Mouse (Mus musculus) limb, embryonic 15.5 days (tissue): Measurements from ENCODE around the gene Olfr67. TPM values are rescaled to one million over a fixed set of nuclear protein-coding genes. Genes with fewer than 3 reads are reported as not detected.
"Not testable (repeated sequence)": the region's sequence is repeated elsewhere in the genome, so short reads cannot be mapped to it uniquely, and the experiment has no call there.

ENCODE experiments used
- ATAC-seq: fragments of 200-750 bp; cut with Nextera tagmentation; 2 replicates; pipeline ENCODE4 v1.8.0; 2017; ENCODE audit warnings: low read depth, moderate TSS enrichment; ENCODE audit not compliant: insufficient number of reproducible peaks, low FRiP score, low TSS enrichment
- H3K27ac ChIP-seq: fragments of 300-500 bp; sonication (generic); 2 replicates; pipeline ENCODE4 v1.5.1; 2015; ENCODE audit warnings: moderate library complexity, mild to moderate bottlenecking, inconsistent platforms
- H3K27me3 ChIP-seq: fragments of 300-500 bp; sonication (generic); 2 replicates; pipeline ENCODE4 v1.6.1; 2015; ENCODE audit warnings: inconsistent platforms
- H3K36me3 ChIP-seq: fragments of 300-500 bp; sonication (generic); 2 replicates; pipeline ENCODE4 v1.6.1; 2015; ENCODE audit warnings: inconsistent platforms
- H3K4me1 ChIP-seq: fragments of 300-500 bp; sonication (generic); 2 replicates; pipeline ENCODE4 v1.6.1; 2015; ENCODE audit warnings: inconsistent platforms
- H3K4me2 ChIP-seq: fragments of 300-500 bp; sonication (generic); 2 replicates; pipeline ENCODE4 v1.6.1; 2015; ENCODE audit warnings: mild to moderate bottlenecking, inconsistent platforms
- H3K4me3 ChIP-seq: fragments of 300-500 bp; sonication (generic); 2 replicates; pipeline ENCODE4 v1.5.1; 2015; ENCODE audit warnings: mild to moderate bottlenecking, inconsistent platforms
- H3K9ac ChIP-seq: fragments of 300-500 bp; sonication (generic); 2 replicates; pipeline ENCODE4 v1.6.1; 2015; ENCODE audit warnings: inconsistent platforms
- H3K9me3 ChIP-seq: fragments of 300-500 bp; sonication (generic); 2 replicates; pipeline ENCODE4 v1.6.1; 2016; ENCODE audit warnings: inconsistent platforms
- WGBS: fragments of 180-500 bp; shearing (Covaris S2); methylation state at CpG from one replicate; pipeline ENCODE4 v1.1.7; 2015; 5-methylcytosine and 5-hydroxymethylcytosine counted together
- polyA plus RNA-seq: library from polyadenylated mRNA; unstranded; fragments of >200 nt; fragmentation: Nextera tagmentation; extraction: Ambion mirVana; gene quantifications from 2 replicates; pipeline ENCODE4 v1.2.1, GENCODE M21; 2015

Gene Olfr67
- polyA plus RNA-seq, 1 experiment from 2014 or later: not detected

DNA sequence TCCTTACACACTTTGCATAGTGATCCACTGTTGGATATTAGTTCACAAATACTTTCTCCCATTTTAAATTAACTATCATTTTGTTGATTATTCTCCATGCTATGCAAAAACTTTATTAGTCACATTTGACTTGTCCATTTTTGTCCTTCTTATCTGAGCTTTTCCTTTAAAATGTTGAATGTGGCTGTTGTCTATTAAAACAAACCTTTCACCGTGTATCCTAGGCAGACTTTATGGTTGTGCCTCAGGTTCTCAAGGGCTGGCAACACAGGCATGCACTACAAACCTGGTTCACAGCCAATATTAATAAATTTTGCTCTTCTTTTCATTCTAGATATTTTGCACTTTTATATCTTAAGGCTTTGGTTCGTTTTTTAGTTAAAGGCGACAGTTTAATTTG is 19.1 kb upstream of the Olfr67 start:
- H3K36me3 ChIP-seq: no peaks in the 10 kb centered on the region
- H3K27ac ChIP-seq: no peak overlapping the region
- no peak overlapping the region for H3K4me2 ChIP-seq
- H3K4me3 ChIP-seq: no peak overlapping the region
- no peaks in the 10 kb centered on the region for H3K27me3 ChIP-seq
- H3K4me1 ChIP-seq: no peaks in the 10 kb centered on the region
- H3K9me3 ChIP-seq: no peaks in the 10 kb centered on the region
- ATAC-seq: no peak
- H3K9ac ChIP-seq: no peak overlapping the region
- WGBS: 78% methylated on average over 3 of the region's 3 CpGs

DNA sequence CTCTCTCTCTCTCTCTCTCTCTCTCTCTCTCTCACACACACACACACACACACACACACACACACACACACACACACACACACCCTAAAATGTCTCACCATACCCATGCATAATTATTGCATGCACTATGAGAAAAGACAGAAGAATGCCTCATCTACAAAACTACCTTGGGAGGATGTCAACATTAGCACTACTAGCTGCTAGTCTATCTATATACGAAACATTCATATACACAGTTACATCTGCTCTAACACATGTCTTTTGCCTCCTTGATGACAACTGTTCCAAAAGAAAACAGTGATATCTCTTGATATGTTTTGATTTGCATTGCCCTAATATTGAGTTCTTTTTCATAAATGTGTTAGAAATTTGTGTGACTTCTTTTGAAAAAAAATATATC is 18.7 kb upstream of the Olfr67 start:
- H3K27me3 ChIP-seq: no peaks in the 10 kb centered on the region
- no peak for ATAC-seq
- no peak overlapping the region for H3K27ac ChIP-seq
- no peak overlapping the region for H3K4me3 ChIP-seq
- no peaks in the 10 kb centered on the region for H3K9me3 ChIP-seq
- no peak overlapping the region for H3K9ac ChIP-seq
- 73% methylated on average over 1 of the region's 1 CpGs for WGBS
- no peak overlapping the region for H3K4me2 ChIP-seq
- H3K4me1 ChIP-seq: no peaks in the 10 kb centered on the region
- no peaks in the 10 kb centered on the region for H3K36me3 ChIP-seq

DNA sequence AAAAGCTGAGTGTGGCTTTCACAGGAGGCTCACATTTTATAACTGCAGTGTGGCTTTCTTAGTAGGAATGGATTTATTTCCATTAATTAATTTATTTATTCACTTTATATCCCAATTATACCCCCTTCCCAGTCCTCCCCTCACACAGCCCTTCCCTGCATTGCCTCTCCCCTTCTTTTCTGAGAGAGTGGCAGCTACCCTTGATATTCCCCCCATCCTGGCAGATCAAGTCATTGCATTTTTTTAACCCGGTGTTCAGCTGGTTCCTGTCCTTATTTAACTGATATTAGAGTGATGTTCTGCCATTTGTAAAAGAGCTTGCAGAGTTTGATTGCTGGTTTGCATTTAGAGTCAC is 18.2 kb upstream of the Olfr67 start:
- H3K4me2 ChIP-seq: no peak overlapping the region
- H3K27ac ChIP-seq: no peak overlapping the region
- no peaks in the 10 kb centered on the region for H3K4me1 ChIP-seq
- H3K27me3 ChIP-seq: no peaks in the 10 kb centered on the region
- H3K4me3 ChIP-seq: no peak overlapping the region
- H3K36me3 ChIP-seq: no peaks in the 10 kb centered on the region
- ATAC-seq: no peak
- WGBS: 71% methylated on average over 1 of the region's 1 CpGs
- no peaks in the 10 kb centered on the region for H3K9me3 ChIP-seq
- H3K9ac ChIP-seq: no peak overlapping the region

GRCm38 (mm10) chr7:103808971-103809800 is 17.6 kb upstream of the Olfr67 start:
- no peaks in the 10 kb centered on the region for H3K4me1 ChIP-seq
- H3K9me3 ChIP-seq: no peaks in the 10 kb centered on the region
- no peak overlapping the region for H3K4me2 ChIP-seq
- no peaks in the 10 kb centered on the region for H3K27me3 ChIP-seq
- WGBS: 65% methylated on average over 5 of the region's 5 CpGs
- no peak overlapping the region for H3K27ac ChIP-seq
- no peak overlapping the region for H3K4me3 ChIP-seq
- ATAC-seq: no peak
- H3K36me3 ChIP-seq: no peaks in the 10 kb centered on the region
- H3K9ac ChIP-seq: no peak overlapping the region

DNA sequence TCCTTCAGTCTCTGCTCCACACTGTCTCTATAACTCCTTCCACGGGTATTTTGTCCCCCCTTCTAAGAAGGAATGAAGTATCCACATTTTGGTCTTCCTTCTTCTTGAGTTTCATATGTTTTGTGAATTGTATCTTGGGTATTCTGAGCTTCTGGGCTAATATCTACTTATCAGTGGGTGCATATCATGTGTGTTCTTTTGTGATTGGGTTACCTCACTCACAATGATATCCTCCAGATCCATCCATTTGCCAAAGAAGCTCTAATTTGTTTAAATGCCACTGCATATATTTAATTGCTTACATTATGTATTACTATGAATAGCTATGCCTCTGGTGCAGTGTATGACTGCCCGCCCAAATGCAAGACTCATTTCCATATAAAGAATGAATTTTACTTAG is 16.5 kb upstream of the Olfr67 start:
- H3K27me3 ChIP-seq, H3K9me3 ChIP-seq, ATAC-seq, H3K36me3 ChIP-seq, H3K4me2 ChIP-seq, H3K4me3 ChIP-seq, H3K4me1 ChIP-seq, H3K9ac ChIP-seq, H3K27ac ChIP-seq: not testable (repeated sequence)
- WGBS: 67% methylated on average over 2 of the region's 2 CpGs

- Histone ChIP-seq H3K9ac (no peak overlapping the region), H3K9me3 (no peaks in the 10 kb centered on the region), H3K4me1 (no peaks in the 10 kb centered on the region), H3K4me2 (no peak overlapping the region), H3K4me3 (no peak overlapping the region), H3K27me3 (no peaks in the 10 kb centered on the region), H3K36me3 (no peaks in the 10 kb centered on the region), H3K27ac (no peak overlapping the region)
- 63% methylated on average over 1 of the region's 1 CpGs for WGBS
- no peak for ATAC-seq
These were observed 15.2 kb upstream of the Olfr67 start for GRCm38 (mm10) chr7:103806856-103807255.

GRCm38 (mm10) chr7:103792669-103793388 is 1.2 kb upstream of the Olfr67 start:
- no peak overlapping the region for H3K4me2 ChIP-seq
- H3K27me3 ChIP-seq: no peaks in the 10 kb centered on the region
- H3K9me3 ChIP-seq: no peaks in the 10 kb centered on the region
- H3K4me1 ChIP-seq: no peaks in the 10 kb centered on the region
- no peak overlapping the region for H3K9ac ChIP-seq
- H3K27ac ChIP-seq: no peak overlapping the region
- ATAC-seq: no peak
- 24% methylated on average over 4 of the region's 4 CpGs for WGBS
- no peak overlapping the region for H3K4me3 ChIP-seq
- H3K36me3 ChIP-seq: no peaks in the 10 kb centered on the region

GRCm38 (mm10) chr7:103779598-103779997 is 12.0 kb downstream of the Olfr67 start, which contains the start of gene Olfr68:
TSS of gene Olfr68 (minus strand) at chr7:103779698.
- H3K4me3 ChIP-seq: no peak within 1 kb of the TSS
- H3K9me3 ChIP-seq: no peaks in the 10 kb centered on the region
- H3K27me3 ChIP-seq: no peaks in the 10 kb centered on the region
- no peaks in the 10 kb centered on the region for H3K36me3 ChIP-seq
- no peak within 1 kb of the TSS for H3K4me2 ChIP-seq
- ATAC-seq: no peak
- 73% methylated on average over 3 of the region's 3 CpGs for WGBS
- no peaks in the 10 kb centered on the region for H3K4me1 ChIP-seq
- H3K9ac ChIP-seq: no peak within 1 kb of the TSS
- no peak within 1 kb of the TSS for H3K27ac ChIP-seq

- H3K9me3 ChIP-seq, ATAC-seq, H3K4me3 ChIP-seq, H3K9ac ChIP-seq, H3K4me1 ChIP-seq, H3K36me3 ChIP-seq, H3K4me2 ChIP-seq, H3K27me3 ChIP-seq, H3K27ac ChIP-seq: not testable (repeated sequence)
- 87% methylated on average over 4 of the region's 4 CpGs for WGBS
These were observed 14.0 kb downstream of the Olfr67 start for GRCm38 (mm10) chr7:103777652-103778051.

DNA sequence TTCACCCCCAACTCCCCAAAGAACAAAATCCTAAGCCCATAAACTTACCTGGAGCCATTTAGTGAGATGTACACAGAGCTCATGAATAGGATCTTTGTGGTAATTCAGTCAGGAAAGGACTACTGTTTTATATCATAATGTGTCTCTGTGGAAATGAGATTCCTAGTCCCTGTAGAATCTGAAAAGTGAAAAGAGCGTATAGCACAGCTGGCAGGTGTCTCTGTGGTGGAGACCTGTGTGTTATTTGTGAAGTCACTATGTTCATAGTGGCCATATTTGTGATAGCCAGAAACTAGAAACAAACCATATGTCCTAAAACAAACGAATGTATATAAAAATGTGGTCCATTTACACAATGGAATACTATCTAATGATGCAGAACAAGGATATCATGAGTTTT is 20.1 kb downstream of the Olfr67 start, which contains the start of gene Olfr69:
Olfr69 (minus strand) TSS at position 101 of the 400 bp plus-strand sequence.
- Histone ChIP-seq H3K27ac (no peak within 1 kb of the TSS), H3K9me3 (no peaks in the 10 kb centered on the region), H3K27me3 (no peaks in the 10 kb centered on the region), H3K9ac (no peak within 1 kb of the TSS), H3K4me2 (no peak within 1 kb of the TSS), H3K4me1 (no peaks in the 10 kb centered on the region), H3K4me3 (no peak within 1 kb of the TSS), H3K36me3 (no peaks in the 10 kb centered on the region)
- WGBS: 70% methylated on average over 2 of the region's 2 CpGs
- ATAC-seq: no peak

GRCm38 (mm10) chr7:103767687-103768086 is 23.9 kb downstream of the Olfr67 start:
- ATAC-seq, H3K36me3 ChIP-seq, H3K27me3 ChIP-seq, H3K9me3 ChIP-seq, H3K9ac ChIP-seq, H3K4me1 ChIP-seq, H3K4me3 ChIP-seq, H3K27ac ChIP-seq, H3K4me2 ChIP-seq: not testable (repeated sequence)
- WGBS: 91% methylated on average over 6 of the region's 6 CpGs

GRCm38 (mm10) chr7:103762212-103762611 is 29.4 kb downstream of the Olfr67 start:
- not testable (repeated sequence) for H3K36me3 ChIP-seq, H3K4me2 ChIP-seq, H3K27ac ChIP-seq, H3K9me3 ChIP-seq, H3K9ac ChIP-seq, H3K4me1 ChIP-seq, H3K27me3 ChIP-seq, ATAC-seq, H3K4me3 ChIP-seq
- 81% methylated on average over 6 of the region's 6 CpGs for WGBS
